Comparison of ENCODE assay signal across 15 mouse cellular contexts in genomic region chr2:116077716-116078115, GRCm38 (mm10). TPM values are rescaled to one million over a fixed set of nuclear protein-coding genes. Genes with fewer than 3 reads are reported as not detected.
"Had no signal": no experiment of that assay in that cellular context is flagged by ENCODE, and none has a peak within 500 bp of the region (broad histone marks: within the 10 kb centered on the region; RNA-seq: fewer than 3 reads in every experiment).

No protein-coding gene starts in this region.

- H3K4me1 ChIP-seq: liver, embryonic 12.5 days had no signal

- ATAC-seq: liver, embryonic 12.5 days; midbrain, embryonic 15.5 days had no signal

- H3K9ac ChIP-seq: limb, embryonic 15.5 days; liver, embryonic 12.5 days; lung, embryonic 14.5 days; midbrain, embryonic 15.5 days; neural tube, embryonic 12.5 days had no signal

- H3K9me3 ChIP-seq: limb, embryonic 15.5 days; liver, embryonic 12.5 days; midbrain, embryonic 15.5 days had no signal

- H3K27me3 ChIP-seq: neural tube, embryonic 12.5 days had no signal

- H3K27ac ChIP-seq: kidney, postnatal 0 days; left cerebral cortex, adult 2 months; limb, embryonic 15.5 days; liver, embryonic 12.5 days; macrophage; midbrain, embryonic 15.5 days; neural tube, embryonic 12.5 days had no signal

- H3K36me3 ChIP-seq: limb, embryonic 15.5 days; liver, embryonic 12.5 days; midbrain, embryonic 15.5 days; neural tube, embryonic 12.5 days had no signal

- H3K4me2 ChIP-seq: limb, embryonic 15.5 days; liver, embryonic 12.5 days; lung, embryonic 14.5 days; midbrain, embryonic 11.5 days; midbrain, embryonic 15.5 days; neural tube, embryonic 12.5 days had no signal

- DNase-seq: kidney, adult 8-10 months; lung, embryonic 14.5 days; lung, postnatal 14 days; thymus, postnatal 36 days had no signal

- H3K4me3 ChIP-seq: left cerebral cortex, adult 2 months; limb, embryonic 15.5 days; liver, embryonic 12.5 days; megakaryocyte, embryonic 14.5 days; midbrain, embryonic 15.5 days; neural tube, embryonic 12.5 days had no signal

RNA-seq across cellular contexts. Expression of gene Meis2, which starts 12.1 kb away (rescaled TPM):
- total RNA-seq: monocyte, adult 5-6 weeks; neutrophil, adult 5-6 weeks had no signal
- polyA plus RNA-seq: macrophage had no signal
